Mouse (Mus musculus) monocyte, adult 59 days (primary cell): ENCODE measurements around the gene Gstp3. TPM values are rescaled to one million over a fixed set of nuclear protein-coding genes. Genes with fewer than 3 reads are reported as not detected.

ENCODE experiments used
- total RNA-seq, 2 experiments: library from RNA; stranded (reverse); gene quantifications; one replicate each; pipeline ENCODE4 v1.2.4; 2023

Gstp3 gene
- total RNA-seq: 1 to 10 TPM; 6.8 to 7.6 TPM

DNA sequence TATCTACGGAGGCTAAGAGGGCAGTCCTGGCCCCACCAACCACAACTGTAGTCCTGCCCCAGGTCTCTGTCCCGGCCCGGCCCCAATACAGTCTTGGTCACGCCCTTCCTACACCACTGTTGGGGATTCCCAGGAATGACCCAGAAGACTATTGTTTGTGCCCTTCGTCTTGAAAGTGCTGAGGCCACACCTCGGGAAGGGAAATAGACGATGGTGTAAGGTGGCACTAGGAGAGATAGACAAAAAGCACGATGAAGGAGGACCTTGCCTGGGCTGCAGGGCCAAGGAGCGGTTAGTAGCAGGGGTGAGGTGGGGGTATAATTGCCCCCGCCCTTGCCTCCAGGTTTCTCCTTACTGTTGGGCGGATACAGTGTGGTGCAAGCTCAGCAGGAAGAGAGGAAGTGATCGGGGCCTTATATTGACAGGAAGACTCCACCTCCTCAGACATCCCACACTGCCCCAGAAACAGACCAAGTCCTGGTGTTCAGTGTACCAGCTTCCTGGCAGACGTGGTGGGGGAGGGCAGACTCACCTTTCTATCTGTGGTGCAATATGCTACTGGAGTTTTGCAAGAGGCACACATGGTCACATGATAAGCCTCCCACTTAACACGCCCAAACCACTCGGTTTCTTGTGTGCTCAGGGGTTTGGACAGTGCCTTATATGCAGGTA is at the start of gene Gstp3:
Gstp3 (minus strand) TSS at position 501 of the 672 bp plus-strand sequence.

DNA sequence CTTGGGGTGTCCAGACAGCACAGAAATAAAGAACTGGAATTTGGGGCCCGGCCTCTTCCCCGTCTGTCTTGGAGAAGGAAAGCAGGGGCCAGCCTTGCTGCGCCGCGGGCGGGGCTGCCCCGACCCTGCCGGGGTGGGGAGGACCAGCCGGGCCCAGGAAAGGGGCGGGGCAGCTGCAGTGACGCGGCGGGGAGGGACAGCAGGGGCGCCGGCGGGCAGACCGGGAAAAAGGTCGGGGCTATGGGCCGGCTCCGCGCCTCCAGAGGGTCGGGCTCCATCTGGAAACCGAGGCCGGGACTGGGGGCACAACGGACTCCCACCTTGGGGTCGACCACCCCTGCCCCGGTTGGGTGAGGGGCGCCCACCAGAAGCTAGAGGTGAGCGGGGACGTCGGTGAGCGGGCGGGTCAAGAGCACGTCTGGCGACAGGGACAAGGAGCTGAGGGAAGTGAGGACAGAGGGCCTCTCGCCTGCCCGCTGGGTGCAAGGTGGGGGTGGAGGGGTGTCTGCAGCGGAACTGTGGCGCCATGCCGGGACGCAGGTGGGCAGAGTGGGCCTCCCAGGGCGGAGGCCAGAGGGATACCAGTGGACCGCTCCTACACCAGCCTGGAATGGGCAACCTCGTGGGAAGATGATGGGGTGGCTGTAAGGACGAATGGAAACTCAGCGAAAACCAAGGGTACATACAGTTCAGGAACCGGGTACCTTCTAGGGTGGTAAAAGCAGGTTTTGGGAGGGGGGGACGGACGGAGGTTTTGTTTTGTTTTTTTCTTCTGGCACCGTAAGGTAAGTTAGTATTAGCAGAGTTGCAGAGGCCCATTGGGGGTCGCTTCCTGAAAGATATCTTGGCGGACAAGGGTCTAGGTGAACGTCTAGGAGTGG is 40.7 kb upstream of the Gstp3 start, which contains the start of gene Pitpnm1:
Pitpnm1 (plus strand) TSS at position 162 of the 881 bp plus-strand sequence.

DNA sequence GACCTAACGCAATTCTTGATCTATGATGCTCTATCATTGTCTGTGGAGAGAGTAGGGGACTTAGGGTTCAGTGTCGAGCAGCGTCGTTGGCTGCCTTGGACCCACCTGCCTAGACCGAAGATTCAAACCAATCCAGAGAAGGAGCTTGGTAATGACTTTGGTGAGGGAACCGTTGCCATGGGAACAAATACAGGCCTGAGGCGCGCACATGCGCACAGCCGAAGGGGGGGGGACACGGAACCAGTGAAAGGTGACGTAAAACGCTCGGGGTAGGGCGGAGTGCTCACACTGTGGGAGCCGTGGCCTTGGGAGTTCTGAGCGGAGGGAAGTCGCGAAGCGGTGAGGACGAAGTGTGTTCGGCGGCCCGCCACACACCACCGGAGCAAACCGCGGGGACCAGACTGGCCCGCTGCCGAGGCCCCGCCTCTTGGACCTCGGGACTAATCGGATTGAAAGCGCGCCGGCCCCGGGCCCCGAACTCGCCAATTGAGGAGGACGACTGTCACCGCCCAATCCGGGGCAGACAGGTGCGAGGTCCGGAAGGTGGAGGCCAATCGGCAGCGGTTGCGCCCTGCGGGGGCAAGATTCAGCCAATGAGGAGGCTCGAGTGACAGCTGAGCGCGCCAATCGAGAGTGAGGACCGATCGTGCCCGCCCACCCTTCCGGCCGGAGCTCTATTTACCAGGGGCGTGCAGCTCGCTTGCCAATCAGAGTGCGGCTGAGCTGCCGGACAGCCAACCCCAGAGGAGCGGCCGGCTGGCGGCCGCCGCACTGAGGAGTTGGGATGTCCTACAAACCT is 37.5 kb upstream of the Gstp3 start, which contains the start of gene Cdk2ap2:
Cdk2ap2 (plus strand) TSS at position 541 of the 799 bp plus-strand sequence.

DNA sequence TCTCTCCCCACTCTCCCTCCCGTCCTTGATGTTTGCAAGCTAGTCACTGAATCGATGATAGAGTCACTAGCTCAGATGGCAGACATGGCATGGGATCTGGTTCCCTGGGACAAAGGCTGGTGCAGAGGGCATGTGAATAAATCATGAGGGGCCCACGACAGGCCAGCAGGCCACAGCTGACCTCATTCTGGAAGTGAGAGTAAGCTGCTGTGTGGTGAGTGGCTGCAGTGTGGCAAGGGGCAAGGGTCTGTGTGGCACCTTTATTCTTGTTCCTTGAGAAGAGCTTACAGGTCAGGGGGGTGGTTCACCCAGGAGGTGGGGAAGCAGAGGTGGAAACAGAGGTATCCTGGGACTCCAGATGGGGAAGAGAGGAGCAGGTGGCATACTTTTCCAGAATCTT is 22.0 kb upstream of the Gstp3 start, which contains the start of gene Cabp2:
Cabp2 (plus strand) TSS at position 185 of the 400 bp plus-strand sequence.

DNA sequence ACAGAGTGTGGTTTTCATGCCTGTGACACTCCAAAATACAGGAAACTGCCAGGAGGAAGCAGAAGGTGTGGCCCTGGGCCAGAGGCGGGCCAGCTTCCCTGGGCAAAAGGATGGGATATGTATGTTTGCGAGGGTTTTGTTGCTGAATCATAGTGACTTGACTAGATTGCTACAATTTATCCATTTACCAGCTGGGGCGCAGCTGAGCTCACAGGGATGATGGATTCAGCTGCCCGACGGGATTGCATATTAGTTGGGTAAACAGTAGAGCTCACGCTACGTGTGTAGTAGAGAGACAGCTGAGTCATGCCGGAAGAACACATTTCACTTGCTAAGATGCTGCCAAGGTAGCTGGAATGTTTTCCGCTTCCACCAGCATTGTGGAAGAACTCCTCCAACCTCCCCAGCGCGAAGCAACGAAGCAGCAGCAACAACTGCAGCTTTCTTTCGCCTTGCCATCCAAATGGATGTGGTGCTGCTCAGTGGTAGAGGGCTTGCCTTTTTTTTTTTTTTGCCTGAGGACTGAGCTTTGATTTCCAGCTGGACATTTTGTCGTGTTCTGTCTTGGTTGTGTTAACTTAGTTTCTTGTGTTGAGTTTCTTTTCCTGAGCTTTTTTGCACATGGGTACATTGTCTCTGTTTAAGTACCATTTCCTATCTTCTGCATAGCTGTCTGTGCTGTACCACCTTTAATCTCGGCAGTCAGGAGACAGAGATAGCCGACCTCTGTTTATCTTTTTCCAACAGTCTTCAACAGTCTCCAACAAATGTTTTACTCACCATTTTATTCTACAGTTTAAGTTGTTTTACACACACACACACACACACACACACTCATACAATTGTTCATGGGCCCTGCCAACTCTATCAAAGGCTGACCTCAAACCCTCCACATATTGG is 13.2 kb downstream of the Gstp3 start, which contains the start of gene Gstp2:
Gstp2 (minus strand) TSS at position 58 of the 900 bp plus-strand sequence.

DNA sequence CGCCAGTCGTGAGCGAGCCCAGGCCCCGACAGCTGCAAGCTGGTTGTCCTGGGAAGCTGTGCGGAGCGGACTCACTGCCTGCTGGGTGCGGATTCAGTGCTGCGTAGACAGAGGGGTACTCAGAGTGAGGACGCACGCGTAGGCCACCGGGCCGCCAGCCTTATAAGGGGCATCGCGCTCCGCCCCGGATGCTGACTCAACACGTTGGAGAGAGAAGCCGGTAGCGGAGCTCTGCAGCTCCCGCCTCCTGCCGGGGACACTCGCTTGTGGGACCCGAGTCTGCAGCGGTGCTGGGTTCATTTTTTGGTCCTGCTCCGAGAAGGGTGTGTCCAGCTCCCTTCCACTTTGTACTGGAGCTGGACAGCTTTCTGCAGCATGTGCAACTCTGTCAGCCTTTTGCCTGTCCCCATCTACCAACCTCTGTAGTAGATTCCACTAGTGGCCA is 21.6 kb downstream of the Gstp3 start, which contains the start of gene Gstp1:
Gstp1 (minus strand) TSS at position 198 of the 445 bp plus-strand sequence.

DNA sequence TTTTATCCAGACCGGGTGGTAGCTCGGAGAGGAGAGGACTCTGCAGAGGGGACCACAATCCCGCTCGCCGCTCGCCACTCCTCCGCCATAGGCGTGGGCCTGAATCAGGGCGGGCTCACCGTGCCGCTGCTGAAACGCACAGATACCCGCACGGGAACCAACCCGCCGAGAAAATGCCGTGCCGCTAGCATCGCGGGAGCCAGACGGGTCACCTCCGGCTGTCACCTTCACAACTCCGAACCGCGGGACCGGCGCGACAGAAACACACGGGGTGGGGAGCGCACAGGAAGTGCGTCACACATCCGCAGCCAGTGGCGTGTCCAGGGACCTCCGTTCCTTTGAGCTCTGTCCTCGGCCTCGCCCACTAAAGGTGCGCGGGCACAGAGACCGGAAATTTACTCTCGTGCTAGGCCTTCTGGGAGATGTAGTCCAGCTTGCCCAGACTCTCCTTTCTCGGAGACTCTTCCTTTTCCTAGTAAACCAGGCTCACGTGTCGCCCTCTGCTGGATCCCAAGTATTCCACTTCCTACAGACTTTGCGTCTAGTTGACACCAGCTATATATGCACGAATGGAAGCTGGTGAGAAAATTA is 46.8 kb downstream of the Gstp3 start, which contains the start of gene Ndufv1:
Ndufv1 (minus strand) TSS at position 375 of the 591 bp plus-strand sequence.

Other genes with a start within 250 kb of the Gstp3 start
- gene Chka, start 207.8 kb downstream of the Gstp3 start, total RNA-seq: 10 to 100 TPM; 72.2 to 84.5 TPM
- gene Tcirg1, start 152.4 kb downstream of the Gstp3 start, total RNA-seq: 100 to 1,000 TPM; 482 to 489 TPM
- 10 to 100 TPM; 86.9 to 96.9 TPM for gene Ndufs8, start 146.8 kb downstream of the Gstp3 start, total RNA-seq
- 10 to 100 TPM; 87.1 to 88.5 TPM for gene Aldh3b1, start 129.8 kb downstream of the Gstp3 start, total RNA-seq
- 100 to 1,000 TPM; 733 to 761 TPM for gene Unc93b1, start 124.4 kb downstream of the Gstp3 start, total RNA-seq
- under 1 TPM; 0.33 to 0.52 TPM for gene Aldh3b3, start 100.9 kb downstream of the Gstp3 start, total RNA-seq
- 1 to 10 TPM; 4.2 to 6.3 TPM for gene Aldh3b2, start 87.2 kb downstream of the Gstp3 start, total RNA-seq
- not detected for gene Acy3, start 73.0 kb downstream of the Gstp3 start, total RNA-seq
- gene Tbx10, start 66.8 kb downstream of the Gstp3 start, total RNA-seq: not detected
- 10 to 100 TPM in 1 of 2 experiments, 1 to 10 TPM in 1; 8.0 to 14.1 TPM for gene Nudt8, start 59.0 kb downstream of the Gstp3 start, total RNA-seq
- 1 to 10 TPM; 1.5 to 1.6 TPM for gene Gm49405, start 58.9 kb downstream of the Gstp3 start, total RNA-seq
- 1 to 10 TPM; 2.5 to 4.8 TPM for gene Doc2g, start 56.3 kb downstream of the Gstp3 start, total RNA-seq
- 10 to 100 TPM; 58.0 to 65.5 TPM for gene Ndufv1, start 46.8 kb downstream of the Gstp3 start, total RNA-seq
- gene Gstp1, start 21.6 kb downstream of the Gstp3 start, total RNA-seq: 100 to 1,000 TPM; 150 to 173 TPM
- 10 to 100 TPM; 15.3 to 58.8 TPM for gene Gstp2, start 13.5 kb downstream of the Gstp3 start, total RNA-seq
- not detected for gene Cabp2, start 22.0 kb upstream of the Gstp3 start, total RNA-seq
- 100 to 1,000 TPM; 250 to 306 TPM for gene Cdk2ap2, start 37.6 kb upstream of the Gstp3 start, total RNA-seq
- gene Pitpnm1, start 40.4 kb upstream of the Gstp3 start, total RNA-seq: 100 to 1,000 TPM; 399 to 422 TPM
- gene Aip, start 66.3 kb upstream of the Gstp3 start, total RNA-seq: 100 to 1,000 TPM; 105 to 131 TPM
- under 1 TPM; 0.31 to 0.43 TPM for gene Gpr152, start 80.2 kb upstream of the Gstp3 start, total RNA-seq
- gene Cabp4, start 84.5 kb upstream of the Gstp3 start, total RNA-seq: 10 to 100 TPM in 1 of 2 experiments, 1 to 10 TPM in 1; 5.6 to 10.1 TPM
- gene Coro1b, start 89.0 kb upstream of the Gstp3 start, total RNA-seq: 100 to 1,000 TPM; 435 to 477 TPM
- 10 to 100 TPM; 13.1 to 17.2 TPM for gene Ptprcap, start 94.0 kb upstream of the Gstp3 start, total RNA-seq
- 10 to 100 TPM; 41.7 to 47.8 TPM for gene Rps6kb2, start 103.8 kb upstream of the Gstp3 start, total RNA-seq
- 1 to 10 TPM; 5.7 to 6.3 TPM for gene Carns1, start 115.9 kb upstream of the Gstp3 start, total RNA-seq
- gene Tbc1d10c, start 131.7 kb upstream of the Gstp3 start, total RNA-seq: 10 to 100 TPM; 29.8 to 31.7 TPM
- gene Ppp1ca, start 132.5 kb upstream of the Gstp3 start, total RNA-seq: 100 to 1,000 TPM; 360 to 389 TPM
- 10 to 100 TPM; 32.7 to 35.4 TPM for gene Rad9a, start 142.1 kb upstream of the Gstp3 start, total RNA-seq
- 10 to 100 TPM; 29.0 to 34.8 TPM for gene Clcf1, start 154.7 kb upstream of the Gstp3 start, total RNA-seq
- gene AC109138.7, start 154.8 kb upstream of the Gstp3 start, total RNA-seq: not detected
- gene Pold4, start 172.3 kb upstream of the Gstp3 start, total RNA-seq: 100 to 1,000 TPM; 108 to 115 TPM
- gene Ssh3, start 209.6 kb upstream of the Gstp3 start, total RNA-seq: 10 to 100 TPM; 50.8 to 51.4 TPM
- 10 to 100 TPM; 18.4 to 19.2 TPM for gene Ankrd13d, start 223.6 kb upstream of the Gstp3 start, total RNA-seq
- 100 to 1,000 TPM; 425 to 438 TPM for gene Grk2, start 246.7 kb upstream of the Gstp3 start, total RNA-seq